Mouse (Mus musculus): ENCODE results near the gene Tpm4. TPM values are rescaled to one million over a fixed set of nuclear protein-coding genes. Genes with fewer than 3 reads are reported as not detected.

Gene Tpm4
- total RNA-seq, 4 experiments from 2014 or later, result 133 to 158 (median 140) TPM

DNA sequence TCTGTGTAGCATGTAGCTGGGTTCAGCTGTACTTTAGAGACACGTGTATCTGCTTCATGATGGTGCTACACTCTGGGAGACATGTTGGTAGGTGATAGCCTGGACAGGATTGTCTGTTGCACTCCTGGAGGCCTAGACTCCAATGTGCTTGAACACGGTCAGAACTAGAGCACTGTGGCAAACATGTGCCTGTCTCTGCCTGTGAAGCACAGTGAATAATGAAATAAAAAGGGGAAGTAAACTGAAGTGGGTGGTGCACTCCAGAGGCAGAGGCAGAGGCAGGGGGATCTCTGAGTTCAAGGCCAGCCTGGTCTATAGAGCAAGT, 55.4 kb downstream of the Tpm4 start:
- DNase-seq, result no peak

DNA sequence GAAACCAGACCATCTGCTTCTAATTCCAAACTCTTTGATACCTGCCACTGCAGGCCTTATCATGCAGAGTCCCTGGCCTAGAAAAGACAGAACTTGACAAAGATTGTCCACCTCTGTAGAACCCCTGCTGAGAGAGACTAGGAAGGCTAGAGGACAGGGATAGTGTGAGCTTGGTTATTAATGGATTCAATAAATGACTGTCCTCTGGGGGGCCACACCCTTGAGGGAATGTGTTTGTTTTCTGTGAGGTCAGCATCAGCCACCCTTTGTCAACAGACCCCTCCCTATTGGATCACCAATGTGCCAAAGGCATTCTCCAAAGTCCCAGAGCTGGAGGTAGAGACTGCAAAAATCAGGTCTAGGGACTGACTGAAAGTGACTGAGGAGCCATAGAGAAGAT, 57.3 kb downstream of the Tpm4 start:
- DNase-seq, result no peak

DNA sequence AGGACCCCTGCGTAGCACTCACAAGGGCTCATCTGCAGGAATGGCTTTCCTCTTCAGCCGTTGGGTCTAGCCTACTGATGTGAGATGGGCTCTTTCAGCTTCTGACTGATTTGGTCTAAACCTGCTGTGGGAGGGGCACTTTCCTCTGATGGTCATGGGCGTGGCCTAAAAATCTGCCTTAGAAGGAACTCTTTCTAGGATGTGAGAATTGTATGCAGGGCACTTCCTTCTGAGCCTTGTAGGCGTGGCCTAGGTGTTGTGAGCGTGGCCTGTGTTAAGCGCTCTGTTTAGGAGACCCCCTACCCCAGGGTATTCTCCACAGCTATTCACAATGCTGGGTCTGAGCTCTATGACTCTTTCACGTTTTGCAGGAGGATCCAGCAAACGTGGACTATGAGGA, 63.2 kb downstream of the Tpm4 start:
- no peak for DNase-seq

Other genes starting within 250 kb of the Tpm4 start
- 1 to 10 TPM; 5.6 to 8.4 (median 7.4) TPM for gene Zfp882, start 226.4 kb upstream of the Tpm4 start, total RNA-seq (2022)
- 10 to 100 TPM; 24.9 to 36.5 (median 32.0) TPM for gene Zfp617, start 226.3 kb upstream of the Tpm4 start, total RNA-seq (2022)
- 10 to 100 TPM; 22.0 to 30.6 (median 27.0) TPM for gene Zfp961, start 183.9 kb upstream of the Tpm4 start, total RNA-seq (2022)
- 10 to 100 TPM in 2 of 4 experiments, 1 to 10 TPM in 2; 5.3 to 12.2 (median 8.6) TPM for gene Cyp4f18, start 125.3 kb upstream of the Tpm4 start, total RNA-seq (2022)
- not detected for gene Olfr372, start 93.8 kb upstream of the Tpm4 start, total RNA-seq (2022)
- not detected for gene Olfr373, start 51.8 kb upstream of the Tpm4 start, total RNA-seq (2022)
- gene Olfr374, start 27.9 kb upstream of the Tpm4 start, total RNA-seq (2022), result not detected
- 10 to 100 TPM; 56.6 to 69.3 (median 61.7) TPM for gene Rab8a, start 26.2 kb downstream of the Tpm4 start, total RNA-seq (2022)
- gene Hsh2d, start 54.7 kb downstream of the Tpm4 start, total RNA-seq (2022), result under 1 TPM in 1 of 4 experiments, not detected in 3; 0.16 TPM
- gene Cib3, start 77.9 kb downstream of the Tpm4 start, total RNA-seq (2022), result under 1 TPM in 1 of 4 experiments, not detected in 3; 0.20 TPM
- gene Gm11034, start 78.7 kb downstream of the Tpm4 start, total RNA-seq (2022), result not detected
- 10 to 100 TPM; 57.8 to 69.3 (median 65.2) TPM for gene Fam32a, start 84.8 kb downstream of the Tpm4 start, total RNA-seq (2022)
- gene Ap1m1, start 105.0 kb downstream of the Tpm4 start, total RNA-seq (2022), result 10 to 100 TPM; 51.1 to 67.6 (median 57.4) TPM
- 1 to 10 TPM; 4.5 to 9.5 (median 7.9) TPM for gene Gm10282, start 170.3 kb downstream of the Tpm4 start, total RNA-seq (2022)
- gene Klf2, start 184.1 kb downstream of the Tpm4 start, total RNA-seq (2022), result 10 to 100 TPM; 30.7 to 44.2 (median 36.5) TPM